Mouse (Mus musculus): Measurements from ENCODE around the gene Vmn2r109.
"Not testable (repeated sequence)": the region's sequence is repeated elsewhere in the genome, so short reads cannot be mapped to it uniquely, and the experiment has no call there.

Gene Vmn2r109

GRCm38 (mm10) chr17:20564656-20565055, at the start of gene Vmn2r109:
Gene Vmn2r109, minus strand, starts transcription at chr17:20564756.
- DNase-seq (ENCODE audit: low read depth, low spot score) = no peak

DNA sequence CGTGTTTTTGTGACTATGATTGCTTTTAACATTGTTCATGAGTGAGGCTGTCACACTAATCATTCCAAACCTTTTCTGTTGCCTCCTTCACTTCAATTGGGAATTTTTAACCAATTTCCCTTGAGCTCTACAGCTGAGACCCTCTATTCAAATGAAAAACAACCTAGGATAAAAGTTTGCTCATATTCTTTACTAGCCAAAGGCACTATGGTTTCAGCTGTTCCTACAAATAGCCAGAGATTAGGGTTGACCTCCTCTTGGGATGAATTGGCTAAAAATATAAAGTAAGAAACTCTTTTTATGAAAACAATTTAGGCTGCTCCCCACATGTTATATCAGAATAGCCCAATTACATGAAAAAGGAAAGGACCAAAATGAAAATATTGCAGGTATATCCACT, 31.8 kb upstream of the Vmn2r109 start, which contains the start of gene Vmn2r110:
Vmn2r110 (minus strand) TSS at position 101 of the 400 bp plus-strand sequence.
- DNase-seq (ENCODE audit: low read depth, low spot score) = no peak

DNA sequence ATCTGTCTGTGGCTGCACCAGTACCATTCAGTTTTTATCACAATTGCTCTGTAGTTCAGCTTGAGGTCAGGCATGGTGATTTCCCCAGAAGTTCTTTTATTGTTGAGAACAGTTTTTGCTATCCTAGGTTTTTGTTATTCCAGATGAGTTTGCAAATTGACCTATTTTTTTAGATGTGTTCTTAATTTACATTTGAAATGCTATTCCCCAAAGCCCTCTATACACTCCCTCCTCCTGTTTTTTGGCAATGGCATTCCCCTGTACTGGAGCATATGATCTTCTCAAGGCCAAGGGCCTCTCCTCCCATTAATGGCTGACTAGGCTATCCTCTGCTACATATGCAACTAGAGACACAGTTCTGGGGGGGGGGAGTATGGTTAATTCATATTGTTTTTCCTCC, 56.3 kb downstream of the Vmn2r109 start:
- DNase-seq (ENCODE audit: low read depth, low spot score) = not testable (repeated sequence)

- DNase-seq (ENCODE audit: low read depth, low spot score) = no peak
Measured at GRCm38 (mm10) chr17:20497858-20498257, 66.7 kb downstream of the Vmn2r109 start, which contains the start of gene Vmn1r225. Gene Vmn1r225, plus strand, starts transcription at chr17:20498158.
